Mouse (Mus musculus) spleen, adult 18-20 months (tissue): ENCODE results near the gene Dnajc16.
A peak's percentile ranks its signal among the peaks of the same experiment; 100 is the strongest.

Experiments
- DNase-seq, 2 experiments: peaks; one replicate each; pipeline ENCODE4 v3.0.0; 2022; ENCODE audit warnings: mixed read lengths in 2 of 2

The Dnajc16 gene

DNA sequence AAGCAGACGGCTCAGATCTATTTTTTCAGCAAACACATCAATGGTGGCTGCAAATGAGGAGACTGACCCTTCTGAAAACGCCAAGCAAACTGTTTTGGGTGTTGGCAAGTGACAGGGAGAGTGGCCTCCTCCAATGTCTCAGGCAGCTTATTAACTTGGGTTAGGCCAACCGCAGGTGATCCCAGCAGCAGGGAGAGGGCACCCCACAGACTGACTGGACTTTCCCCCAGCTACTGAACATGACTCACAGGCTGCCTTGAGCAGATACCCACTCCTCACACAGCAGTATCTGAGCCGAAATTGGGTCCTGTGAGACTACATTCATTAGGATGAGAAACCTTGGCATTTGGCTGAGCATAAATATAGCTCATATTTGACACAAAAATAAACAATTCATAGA is 29.8 kb downstream of the Dnajc16 start:
- DNase-seq, result no peak

DNA sequence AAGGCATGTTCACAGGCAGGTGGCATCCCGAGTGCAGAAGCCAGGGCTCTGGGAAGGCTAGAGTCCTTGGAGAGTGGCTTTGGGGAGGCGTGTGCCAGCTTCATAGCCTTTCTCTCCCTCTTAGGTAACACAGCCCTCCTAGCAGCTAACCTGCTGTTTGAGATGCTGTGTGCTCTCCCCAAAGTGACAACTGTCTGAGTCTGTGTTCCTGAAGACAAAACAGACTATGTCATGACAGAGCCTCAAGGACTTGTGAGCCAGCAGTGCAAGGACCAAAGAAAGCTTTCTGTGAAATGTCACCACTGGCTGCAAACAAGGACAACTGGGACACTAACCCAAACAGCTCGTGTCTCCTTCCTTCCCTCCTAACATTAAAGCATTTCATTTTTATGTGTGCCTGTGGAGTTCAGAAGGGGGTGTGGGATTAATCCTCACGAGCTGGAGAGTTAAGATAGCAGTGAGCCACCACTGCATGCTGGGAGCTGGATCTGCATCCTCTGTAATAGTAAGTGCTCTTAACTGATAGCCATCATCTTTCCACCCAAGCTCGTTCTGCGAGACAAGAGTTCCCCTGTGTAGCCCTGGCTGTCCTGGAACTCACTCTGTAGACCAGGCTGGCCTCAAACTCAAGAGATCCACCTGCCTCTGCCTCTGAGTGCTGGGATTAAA is 31.7 kb downstream of the Dnajc16 start:
- no peak for DNase-seq

DNA sequence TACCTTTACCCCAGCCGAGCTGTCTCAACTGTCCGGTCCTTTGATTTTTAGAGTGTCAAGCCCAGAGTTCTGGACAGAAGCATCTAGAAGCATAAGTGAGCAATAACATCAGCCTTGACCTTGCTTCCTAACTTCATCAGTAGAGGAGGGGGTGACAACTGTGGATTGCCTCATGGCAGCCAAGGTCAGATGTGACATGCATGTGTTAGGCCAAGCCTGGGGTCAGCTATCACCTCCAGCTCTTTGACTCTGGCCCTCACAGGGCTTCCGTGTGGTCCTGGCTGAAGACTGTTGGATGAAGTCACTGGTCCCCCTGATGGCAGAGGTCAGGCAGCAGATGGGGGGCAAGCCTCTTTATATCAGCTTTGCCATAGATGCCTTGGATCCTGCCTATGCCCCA is 33.6 kb downstream of the Dnajc16 start:
- DNase-seq, result no peak

DNA sequence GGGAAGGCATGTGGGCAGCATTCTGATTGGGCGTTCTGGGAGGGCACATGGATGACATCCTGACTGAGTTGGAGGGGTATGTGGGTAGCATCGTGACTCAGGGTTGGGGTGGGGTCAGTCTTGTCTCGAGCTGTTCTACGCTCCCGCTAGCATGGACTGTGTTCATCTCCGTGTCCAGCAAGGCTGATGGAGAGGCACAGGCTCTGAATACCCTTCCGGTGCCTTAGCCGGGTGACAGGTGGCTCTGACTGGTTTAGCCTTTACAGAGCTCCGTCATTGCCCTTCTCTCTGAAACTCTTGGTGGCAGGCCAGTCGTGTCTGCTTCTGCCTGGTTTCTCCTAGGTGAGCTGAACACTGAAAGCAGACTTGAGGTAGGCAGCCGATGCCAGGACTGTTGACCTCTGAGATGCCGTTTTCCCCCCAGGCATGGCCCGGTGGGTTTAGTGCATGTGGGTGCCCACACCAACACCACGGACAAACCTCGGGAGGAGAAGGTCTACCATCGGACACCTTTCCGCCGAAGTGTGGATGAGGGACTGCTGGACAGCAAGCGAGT is 35.3 kb downstream of the Dnajc16 start:
- no peak for DNase-seq

DNA sequence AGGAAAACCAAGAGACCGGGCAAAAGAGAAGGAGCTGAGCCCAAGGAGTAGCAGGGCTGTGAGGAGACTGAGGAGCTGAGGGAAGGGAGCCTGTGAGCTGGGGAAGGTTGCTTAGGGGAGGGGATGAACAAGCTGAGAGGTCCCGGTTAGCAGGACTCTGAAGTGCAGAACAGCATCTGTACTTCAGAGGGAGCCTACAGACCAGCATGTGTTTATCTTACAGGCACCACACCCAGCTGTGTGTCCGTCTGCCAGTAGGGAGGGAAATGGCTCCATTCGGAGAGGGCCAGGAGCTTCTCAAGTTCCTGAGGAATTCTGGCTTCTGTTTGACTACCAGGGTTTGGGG is 38.7 kb downstream of the Dnajc16 start:
- no peak for DNase-seq

DNA sequence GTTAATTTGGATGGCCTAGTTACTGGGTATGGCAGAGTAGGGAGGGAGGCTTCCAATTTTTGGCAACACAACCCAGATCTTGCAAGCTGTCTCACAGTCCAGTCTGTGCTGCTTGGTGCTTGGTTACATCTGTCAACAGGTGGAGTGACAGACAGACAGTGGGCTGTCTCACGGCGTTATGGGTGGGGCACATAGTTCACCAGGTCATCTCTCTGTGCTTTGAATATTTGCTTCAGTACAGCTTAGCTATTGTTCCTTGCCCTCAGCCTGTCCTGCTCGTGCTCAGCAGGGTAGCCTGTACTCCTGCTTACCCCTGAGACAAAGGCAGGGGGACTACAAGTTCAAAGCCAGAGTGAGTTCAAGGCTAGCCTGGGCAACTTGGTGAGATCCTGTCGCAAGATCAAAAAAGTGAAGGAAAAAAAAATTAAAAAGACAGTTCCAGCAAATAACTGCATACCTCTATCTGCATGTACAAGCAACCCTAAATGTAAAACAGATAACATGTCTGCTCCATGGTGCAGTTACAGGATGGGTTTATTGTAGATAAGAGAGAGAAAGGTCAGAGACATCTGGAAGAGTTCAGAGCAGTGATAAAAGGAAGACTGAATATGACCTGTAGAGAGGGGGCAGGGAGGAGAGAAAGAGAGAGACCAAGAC is 39.2 kb downstream of the Dnajc16 start:
- no peak for DNase-seq

DNA sequence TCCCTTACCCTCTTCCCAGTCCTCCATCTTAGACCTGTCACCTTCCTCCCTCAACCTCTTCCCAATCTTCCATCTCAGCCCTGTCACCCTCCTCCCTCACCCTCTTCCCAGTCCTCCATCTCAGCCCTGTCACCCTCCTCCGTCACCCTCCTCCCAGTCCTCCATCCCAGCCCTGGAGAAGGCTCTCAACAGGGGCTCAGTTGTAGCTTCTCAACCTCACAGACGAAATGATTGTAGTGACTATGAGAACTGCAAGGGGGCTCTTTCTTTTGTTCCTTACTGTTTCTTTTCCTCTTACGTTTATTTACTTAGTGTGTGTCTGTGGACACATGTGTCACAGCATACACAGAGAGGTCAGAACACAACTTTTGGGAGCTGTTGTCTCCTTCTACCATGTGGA is 39.9 kb downstream of the Dnajc16 start:
- no peak for DNase-seq

DNA sequence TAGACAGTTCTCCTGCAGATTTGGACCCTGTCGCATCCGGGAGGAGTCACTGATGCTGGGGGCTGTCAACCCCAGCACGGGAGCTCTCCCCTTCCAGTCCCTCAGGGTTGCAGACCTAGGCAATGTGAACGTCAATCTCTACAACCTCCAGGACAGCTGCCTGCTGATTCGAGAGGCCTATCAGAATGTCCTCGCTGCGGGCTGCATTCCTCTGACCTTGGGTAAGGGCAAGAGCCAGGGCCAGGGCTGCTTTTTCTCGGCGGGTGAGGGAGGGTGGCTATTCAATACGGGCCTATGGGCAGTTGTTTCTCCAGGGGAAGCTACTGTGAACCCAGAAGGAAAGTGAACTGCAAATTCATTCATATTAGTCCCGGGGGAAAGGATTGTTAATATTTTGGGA is 41.2 kb downstream of the Dnajc16 start:
- no peak for DNase-seq

DNA sequence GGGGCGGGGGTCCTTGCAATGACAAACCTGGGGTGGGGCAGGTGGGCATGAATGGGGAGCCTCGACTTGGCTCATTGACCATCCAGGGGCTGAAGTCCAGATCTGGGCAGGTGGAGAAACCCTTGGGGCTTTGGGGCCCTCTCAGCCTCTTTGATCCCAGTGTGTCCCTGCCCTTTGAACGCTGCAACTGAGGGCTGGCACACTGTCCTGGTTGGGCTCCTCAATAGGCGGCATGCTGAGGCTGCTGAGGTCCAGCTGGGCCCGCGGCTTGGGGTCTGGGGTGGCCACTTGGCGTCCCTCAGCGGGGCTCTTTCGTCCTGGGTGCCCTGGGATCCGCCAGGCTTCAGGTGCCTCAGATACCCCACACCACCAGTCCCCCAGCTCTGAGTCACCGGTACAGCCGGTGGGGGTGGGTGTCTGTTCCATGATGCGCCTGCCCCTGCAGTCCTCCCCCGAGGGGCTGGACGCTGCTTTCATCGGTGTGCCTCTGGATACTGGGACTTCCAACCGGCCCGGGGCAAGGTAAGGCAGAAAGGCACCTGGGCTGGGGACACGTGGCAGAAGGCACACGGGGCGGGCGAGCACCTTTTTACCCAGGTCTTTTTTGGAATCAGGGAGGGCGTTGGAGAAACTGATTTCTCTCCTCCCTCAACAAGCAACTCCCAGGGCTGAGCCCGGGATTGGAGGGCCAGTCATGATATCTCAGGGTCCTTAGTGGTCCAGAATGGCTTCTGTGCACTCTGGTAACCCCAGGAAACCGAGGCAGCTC is 44.0 kb downstream of the Dnajc16 start, which contains the start of gene Agmat:
Agmat (plus strand) TSS at position 95 of the 769 bp plus-strand sequence.
- no peak for DNase-seq

DNA sequence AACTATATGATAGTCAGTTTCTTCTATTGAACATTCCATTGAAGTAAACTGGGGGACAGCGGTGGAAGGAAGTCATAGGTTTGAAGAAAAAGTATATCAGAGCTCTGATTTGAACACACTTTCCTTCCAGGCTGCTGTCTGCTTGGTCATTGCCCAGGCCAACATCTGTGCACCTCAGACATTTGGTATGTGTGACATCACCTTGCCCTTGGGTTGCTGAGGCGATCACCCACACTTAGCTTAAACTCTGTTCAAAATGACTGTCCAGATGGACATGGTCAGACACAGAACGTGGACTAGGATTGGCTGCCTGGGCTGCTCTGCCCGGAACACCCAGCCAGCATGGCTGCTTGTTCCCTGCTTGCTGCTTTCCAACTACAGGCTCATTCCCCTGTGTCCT is 48.4 kb downstream of the Dnajc16 start:
- no peak for DNase-seq

DNA sequence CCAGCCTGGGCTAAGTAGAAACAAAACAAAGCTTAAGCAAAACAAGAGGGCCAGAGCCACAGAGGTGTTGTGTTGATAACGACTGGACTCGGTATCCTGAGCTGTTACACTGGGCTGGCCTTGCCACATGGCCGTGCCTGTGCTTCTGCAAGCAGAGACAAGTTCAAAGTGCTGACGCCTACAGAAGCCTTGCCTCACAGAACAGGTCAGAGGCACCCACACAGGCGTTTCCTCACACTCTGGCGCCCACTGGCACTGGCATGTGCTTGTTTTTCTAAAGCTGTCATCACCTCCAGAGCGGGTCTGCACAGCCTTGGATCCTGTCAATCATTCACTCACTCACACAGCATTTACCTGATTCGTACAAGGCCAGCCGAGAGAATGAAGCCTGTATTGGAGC is 48.9 kb downstream of the Dnajc16 start:
- DNase-seq, result no peak

DNA sequence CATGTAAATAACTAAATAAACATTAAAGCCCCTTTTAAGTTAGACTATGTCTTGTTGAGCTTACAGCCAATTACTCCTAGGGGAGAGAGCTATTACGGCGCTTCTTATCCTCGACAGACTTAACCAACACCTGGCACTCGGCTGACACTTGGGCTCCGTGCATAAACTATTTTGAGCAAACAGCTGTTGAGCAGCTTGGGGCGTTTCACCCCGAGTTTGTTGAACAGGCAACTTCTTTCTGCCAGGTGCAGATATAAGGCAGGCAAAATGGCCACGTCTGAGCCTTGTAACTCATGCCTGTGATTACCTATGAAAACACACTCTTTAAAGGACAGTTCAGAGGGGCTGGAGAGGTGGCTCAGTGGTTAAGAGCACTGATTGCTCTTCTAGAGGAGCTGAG is 52.7 kb downstream of the Dnajc16 start:
- no peak for DNase-seq

DNA sequence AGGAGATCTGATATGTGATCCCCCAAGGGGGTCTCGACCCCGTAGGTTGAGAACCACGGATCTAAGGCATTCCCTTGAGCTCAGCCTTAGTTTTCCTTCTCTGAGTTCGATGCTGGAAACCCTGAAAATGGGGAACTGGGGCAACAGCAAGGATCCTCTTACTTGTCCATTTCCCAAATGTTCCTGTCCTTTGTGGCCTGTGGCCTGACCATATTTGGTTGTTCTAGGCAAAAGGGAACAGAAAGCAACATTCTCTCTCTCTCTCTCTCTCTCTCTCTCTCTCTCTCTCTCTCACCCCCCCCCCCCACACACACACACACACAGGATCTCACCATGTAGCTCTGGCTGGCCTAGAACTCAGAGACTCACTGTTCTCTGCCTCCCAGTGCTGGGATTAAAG is 53.9 kb downstream of the Dnajc16 start:
- DNase-seq, result no peak

DNA sequence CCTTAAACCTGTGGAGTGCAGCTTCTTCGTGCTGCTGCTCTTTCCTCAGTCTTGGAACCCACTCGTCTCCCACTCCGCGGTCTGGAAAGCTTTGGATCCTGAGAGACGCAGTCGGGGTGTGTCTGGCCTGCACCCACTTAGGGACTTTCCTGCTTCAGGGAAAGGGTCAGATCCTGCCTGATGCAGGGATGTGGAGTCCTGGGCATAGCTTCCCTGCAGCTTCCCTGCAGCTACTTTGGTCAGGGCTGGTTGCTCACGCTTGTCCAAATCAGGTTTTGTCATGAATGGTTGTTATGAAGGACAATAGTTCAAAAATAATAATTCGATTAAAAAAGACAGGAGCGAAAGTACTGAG is 55.5 kb downstream of the Dnajc16 start:
- no peak for DNase-seq

DNA sequence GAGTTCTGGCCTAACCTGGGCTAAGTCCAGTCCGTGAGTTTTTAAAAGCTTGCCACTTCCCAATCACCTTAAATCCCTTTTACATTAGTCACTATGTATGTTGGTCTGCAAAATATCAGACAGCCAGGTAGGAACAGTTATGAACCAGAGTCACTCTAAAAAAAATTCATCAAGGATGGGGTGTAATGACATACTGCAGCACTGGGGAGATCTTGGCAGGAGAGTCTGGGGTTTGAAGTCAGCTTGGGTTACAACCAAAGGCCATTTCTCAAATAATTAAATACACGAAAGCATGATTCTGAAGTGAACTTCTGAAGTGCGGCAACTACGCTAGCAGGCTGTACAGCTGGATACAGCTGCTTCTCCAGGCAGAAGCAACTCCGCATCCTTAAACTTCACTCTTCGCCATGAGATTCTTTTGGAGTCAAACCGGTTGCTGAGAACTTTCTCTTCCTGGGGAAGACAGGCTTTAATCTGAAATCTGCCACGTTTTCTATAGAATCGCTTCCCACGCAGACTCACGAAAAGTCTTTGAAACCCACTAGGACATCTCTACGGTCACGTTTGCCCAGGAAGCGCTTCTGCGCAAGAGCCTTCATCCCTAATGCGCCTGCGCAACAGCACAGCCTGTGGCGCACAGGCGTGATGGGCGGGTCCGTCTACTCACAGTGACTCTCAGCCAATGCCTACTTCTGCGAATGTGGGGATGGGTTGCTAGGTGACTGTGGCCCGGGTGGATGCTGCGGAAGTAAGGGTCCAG is 56.1 kb downstream of the Dnajc16 start:
- peak; percentile 83 for DNase-seq

DNA sequence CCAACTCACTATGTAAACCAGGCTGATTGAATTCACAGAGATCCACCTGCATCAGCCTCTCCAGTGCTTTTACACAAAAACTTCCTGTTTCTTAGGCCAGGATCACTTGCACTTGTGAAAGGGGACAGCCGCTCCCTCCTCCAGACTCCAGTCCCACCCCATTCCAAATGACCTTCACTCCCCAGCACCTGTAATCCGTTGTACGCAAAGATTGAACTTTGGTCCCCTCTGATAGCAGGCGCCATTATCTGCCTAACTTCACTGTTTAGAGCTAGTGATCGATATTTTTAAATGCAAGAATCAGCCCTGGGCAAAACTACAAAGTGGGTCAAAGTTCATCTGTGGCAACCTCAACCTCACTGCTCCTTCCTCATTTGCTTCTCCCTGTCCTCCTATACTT is 59.0 kb downstream of the Dnajc16 start:
- no peak for DNase-seq

DNA sequence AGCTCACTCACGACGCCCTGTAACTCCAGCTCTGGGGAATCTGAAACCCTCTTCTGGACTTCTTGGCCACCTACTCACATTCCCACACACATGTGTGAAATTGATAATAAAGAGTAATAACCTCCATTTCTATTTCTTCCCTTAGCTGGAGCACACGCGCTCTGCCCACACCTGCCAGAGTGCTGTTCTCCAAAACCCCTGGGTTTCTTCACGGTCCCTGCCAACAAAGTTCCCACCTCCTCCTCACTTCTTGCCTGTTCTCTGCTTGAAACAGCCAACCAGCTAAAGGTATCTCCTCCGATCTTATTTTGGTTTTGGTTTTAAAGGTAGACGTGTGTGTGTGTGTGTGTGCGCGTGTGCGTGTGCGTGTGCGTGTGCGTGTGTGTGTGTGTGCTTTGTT is 60.3 kb downstream of the Dnajc16 start:
- no peak for DNase-seq

DNA sequence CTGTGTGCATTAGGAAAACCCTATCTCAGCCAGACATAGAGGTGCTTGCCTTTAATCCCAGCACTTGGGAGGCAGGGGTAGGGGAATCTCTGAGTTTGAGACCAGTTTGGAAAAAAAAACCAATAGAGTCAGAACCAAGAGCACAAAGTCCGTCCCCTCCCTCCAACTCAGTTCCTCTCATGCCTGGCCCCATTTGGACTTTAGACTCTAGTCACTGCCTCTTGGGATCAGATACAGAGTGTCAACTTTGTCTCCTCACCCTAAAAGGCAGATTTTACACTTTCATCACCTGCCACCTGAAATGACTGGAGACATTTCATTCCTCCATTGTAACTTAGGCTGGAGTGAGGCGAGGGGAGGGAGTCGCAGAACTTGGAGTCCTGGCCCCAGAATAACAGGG is 61.5 kb downstream of the Dnajc16 start:
- no peak for DNase-seq

DNA sequence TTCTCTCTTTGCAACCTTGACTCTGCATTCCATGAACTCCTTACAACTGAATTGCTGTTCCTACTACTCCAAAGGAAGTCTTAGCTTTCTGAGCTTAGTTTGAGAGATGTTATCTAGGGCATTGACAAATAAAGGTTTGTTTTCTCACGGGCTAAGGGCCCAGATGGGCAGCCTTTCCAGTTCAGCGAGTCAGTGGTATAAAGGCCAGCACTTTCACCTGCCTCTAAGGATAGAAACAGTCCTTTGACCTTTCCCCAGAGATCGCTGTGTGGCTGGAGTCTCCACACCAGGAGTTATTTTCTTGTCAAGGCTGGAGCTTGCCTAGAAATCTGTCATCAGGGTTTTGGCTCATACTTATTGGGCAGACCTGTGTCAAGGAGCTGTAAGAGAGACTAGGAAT is 65.0 kb downstream of the Dnajc16 start:
- no peak for DNase-seq

DNA sequence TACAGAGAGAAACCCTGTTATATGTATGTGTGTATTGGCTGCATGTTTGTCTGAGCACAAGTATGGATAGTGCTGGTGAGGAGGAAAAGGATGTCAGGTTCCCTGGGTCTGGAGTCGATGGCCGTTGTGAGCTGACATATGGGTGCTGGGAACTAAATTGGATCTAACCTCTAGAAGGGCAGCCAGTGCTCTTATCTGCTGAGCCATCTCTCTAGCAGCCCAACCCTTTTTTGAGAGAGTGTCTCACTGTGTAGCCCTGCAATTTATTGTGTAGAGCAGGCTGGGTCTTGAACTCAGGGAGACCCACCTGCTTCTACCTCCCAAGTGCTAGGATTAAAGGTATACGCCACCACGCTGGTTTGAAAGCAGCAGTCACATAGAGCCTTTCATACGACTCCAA is 65.5 kb downstream of the Dnajc16 start:
- DNase-seq, result no peak

DNA sequence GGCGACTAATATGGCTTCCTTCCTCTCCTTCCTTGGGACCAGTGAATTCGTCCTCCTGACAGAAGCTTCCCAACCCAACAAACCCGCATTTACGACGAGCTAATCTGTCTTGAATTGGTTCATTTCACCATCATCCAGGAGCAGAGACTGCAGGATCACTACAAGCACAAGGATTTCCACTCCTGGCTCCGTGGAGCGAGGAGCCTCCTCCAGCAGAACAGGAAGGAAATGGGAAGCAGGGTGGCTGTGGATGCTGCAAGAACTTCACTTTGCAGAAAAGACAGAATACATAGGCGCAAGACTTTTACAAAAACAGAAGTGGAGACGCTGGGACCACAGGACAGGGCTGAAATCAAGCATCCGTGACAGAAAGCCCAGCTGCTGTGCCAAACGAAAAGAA is 66.1 kb downstream of the Dnajc16 start:
- no peak for DNase-seq

DNA sequence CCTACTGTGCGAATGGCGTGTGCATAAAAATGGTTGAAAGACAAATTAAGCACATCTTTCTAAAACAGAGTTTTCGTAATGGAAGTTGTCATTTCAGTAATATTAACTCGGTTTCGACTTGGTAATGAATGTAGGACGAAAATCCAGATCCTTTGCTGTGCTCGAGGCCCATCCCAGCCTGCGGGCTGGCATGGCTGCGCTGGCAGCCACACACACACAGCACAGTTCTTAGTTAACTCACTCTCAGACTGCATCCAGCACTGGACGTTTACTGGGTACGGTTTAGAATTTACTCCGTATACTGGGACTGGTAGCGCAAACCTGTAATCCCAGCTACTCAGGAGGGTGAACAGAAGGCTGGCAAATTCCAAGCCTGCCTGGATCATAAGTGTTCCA is 67.1 kb downstream of the Dnajc16 start:
- no peak for DNase-seq
